Mouse (Mus musculus) thymus, adult 2 months (tissue): ENCODE results near the gene Pvalb.

Experiments used
- CTCF ChIP-seq: fragments of 200-500 bp; IDR thresholded peaks from 2 replicates; pipeline ENCODE4 v1.5.1; 2012; ENCODE audit warnings: mild to moderate bottlenecking, control low read depth, low read length, moderate library complexity, borderline replicate concordance; ENCODE audit not compliant: control insufficient read depth, poor library complexity, insufficient read depth; ENCODE audit errors: extremely low read depth
- POLR2A ChIP-seq: fragments of 200-500 bp; IDR thresholded peaks from 2 replicates; pipeline ENCODE4 v1.6.1; 2012; ENCODE audit warnings: mild to moderate bottlenecking, low read length, control low read depth, moderate library complexity; ENCODE audit not compliant: control insufficient read depth, poor library complexity, insufficient read depth; ENCODE audit errors: extremely low read depth

- TF ChIP-seq CTCF, result no peak
- no peak for TF ChIP-seq POLR2A
These were observed 17.7 kb downstream of the Pvalb start for GRCm38 (mm10) chr15:78188546-78188945.
